Mouse (Mus musculus): ENCODE measurements at regions not wholly inside any gene's neighbourhood (a gene's known extent, or its start where the extent isn't known, plus 50 kb on each side); places are given as distances from the start of the nearest gene placed in this dataset.

GRCm38 (mm10) chr9:34054435-34054834 is 431.3 kb upstream of the Kirrel3 start:
- TF ChIP-seq POLR2A (IDR thresholded peaks at IDR 0.05; ENCODE audit: low read depth, low read length) (no peak), CTCF (conservative IDR thresholded peaks at IDR 0.05; ENCODE audit: insufficient read depth, insufficient read length, low read depth, low read length) (no peak; the same call in 1 of the 2 replicates)
